Mouse (Mus musculus) heart, embryonic 14.5 days (tissue): ENCODE data around the gene Ush2a. TPM values are rescaled to one million over a fixed set of nuclear protein-coding genes. Genes with fewer than 3 reads are reported as not detected.

Experiments used
- ATAC-seq: fragments of 200-750 bp; cut with Nextera tagmentation; 2 replicates; pipeline ENCODE4 v1.8.0; 2017; ENCODE audit warnings: low read depth, moderate TSS enrichment; ENCODE audit not compliant: insufficient number of reproducible peaks, insufficient read depth, low FRiP score
- H3K27ac ChIP-seq, 2 experiments: fragments of 200-500 bp in 1 of 2; fragments of 300-500 bp in 1 of 2; sonication (generic) in 1 of 2; replicated peaks in 1 of 2; 2 replicates each; pipeline ENCODE4 v1.5.1; 2012 to 2014; ENCODE audit warnings: low read depth in 2 of 2, low read length in 2 of 2, control low read depth in 1 of 2, mild to moderate bottlenecking in 1 of 2, mixed read lengths in 1 of 2; ENCODE audit not compliant: control insufficient read depth in 1 of 2, insufficient read depth in 1 of 2
- H3K27me3 ChIP-seq: fragments of 300-500 bp; sonication (generic); 2 replicates; pipeline ENCODE4 v1.6.1; 2014; ENCODE audit warnings: mild to moderate bottlenecking, low read length, control low read depth; ENCODE audit not compliant: control insufficient read depth, insufficient read depth
- H3K36me3 ChIP-seq: fragments of 300-500 bp; sonication (generic); 2 replicates; pipeline ENCODE4 v1.6.1; 2014; ENCODE audit warnings: mild to moderate bottlenecking, control low read depth, low read length, mixed read lengths; ENCODE audit not compliant: control insufficient read depth, insufficient read depth
- H3K4me1 ChIP-seq, 2 experiments: fragments of 200-500 bp in 1 of 2; fragments of 300-500 bp in 1 of 2; sonication (generic) in 1 of 2; 2 replicates each; pipeline ENCODE4 v1.6.1; 2012 to 2014; ENCODE audit warnings: low read length in 2 of 2, control low read depth in 1 of 2, mixed read lengths in 1 of 2; ENCODE audit not compliant: control insufficient read depth in 2 of 2, insufficient read depth in 2 of 2
- H3K4me2 ChIP-seq: fragments of 300-500 bp; sonication (generic); 2 replicates; pipeline ENCODE4 v1.6.1; 2014; ENCODE audit warnings: mild to moderate bottlenecking, low read length
- H3K4me3 ChIP-seq, 2 experiments: fragments of 200-500 bp in 1 of 2; fragments of 300-500 bp in 1 of 2; sonication (generic) in 1 of 2; 2 replicates each; pipeline ENCODE4 v1.5.1; 2012 to 2014; ENCODE audit warnings: low read length in 2 of 2, mild to moderate bottlenecking in 2 of 2, control low read depth in 1 of 2, low read depth in 1 of 2, moderate library complexity in 1 of 2; ENCODE audit not compliant: control insufficient read depth in 1 of 2, insufficient read depth in 1 of 2
- H3K9ac ChIP-seq: fragments of 300-500 bp; sonication (generic); 2 replicates; pipeline ENCODE4 v1.6.1; 2014; ENCODE audit warnings: mild to moderate bottlenecking, low read length
- H3K9me3 ChIP-seq: fragments of 300-500 bp; sonication (generic); 2 replicates; pipeline ENCODE4 v1.6.1; 2016; ENCODE audit warnings: low read length, control low read depth; ENCODE audit not compliant: control insufficient read depth
- WGBS: fragments of 180-500 bp; shearing (Covaris S2); extraction: QIAGEN DNeasy Blood & Tissue Kit; methylation state at CpG from one replicate; pipeline ENCODE4 v1.1.7; 2014; 5-methylcytosine and 5-hydroxymethylcytosine counted together
- polyA plus RNA-seq: library from polyadenylated mRNA; unstranded; fragments of >200 nt; fragmentation: Nextera tagmentation; extraction: Ambion mirVana; gene quantifications from 2 replicates; pipeline ENCODE4 v1.2.1, GENCODE M21; 2014

Ush2a gene
- polyA plus RNA-seq, 1 experiment from 2014 or later: 0.08 TPM

DNA sequence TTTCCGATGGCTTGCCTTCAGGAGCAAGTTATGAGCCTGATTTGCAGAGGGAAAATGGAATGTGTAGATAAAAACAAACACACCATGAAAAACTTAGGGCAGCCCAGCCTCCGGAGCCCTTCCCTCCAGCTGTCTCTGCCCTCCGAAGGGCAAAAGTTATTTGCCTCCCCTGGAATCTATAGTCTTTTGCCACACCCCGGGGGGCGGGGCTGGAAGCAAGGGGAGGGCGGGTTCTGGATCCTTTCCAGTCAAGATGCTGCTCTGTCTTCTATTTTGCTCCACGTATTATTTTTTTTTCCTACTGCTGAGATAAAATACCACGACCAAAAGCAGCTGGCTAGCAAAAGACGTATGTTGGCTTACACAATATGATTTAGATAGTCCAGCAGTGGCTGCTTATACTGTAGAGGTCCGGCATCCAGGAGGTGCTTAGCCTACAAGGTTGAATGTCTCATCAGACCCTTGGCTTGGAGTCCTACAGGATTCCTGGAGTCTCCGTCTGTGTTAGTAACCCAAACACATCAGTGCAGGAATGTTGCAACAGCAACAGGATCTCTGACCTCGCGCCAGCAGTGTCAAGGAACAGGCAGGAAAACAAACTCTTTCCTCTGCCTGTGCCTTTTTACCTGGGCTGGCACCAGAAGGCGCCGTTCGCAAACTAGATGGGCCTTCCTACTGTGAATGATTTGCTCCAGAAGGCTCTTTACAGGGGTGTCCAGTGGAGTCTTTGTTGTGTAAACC, 751.2 kb downstream of the Ush2a start:
- Histone ChIP-seq H3K9ac (no peak overlapping the region), H3K4me1 (peaks cover 9 to 12% of the 10 kb centered on the region in 2 experiments), H3K4me2 (peak overlapping the region; percentile 59), H3K27me3 (peaks cover 4% of the 10 kb centered on the region; the same call in 1 of the 2 replicates), H3K36me3 (no peaks in the 10 kb centered on the region), H3K27ac (peak overlapping the region in 1 of 2 experiments; percentile 1; a peak in 1 of 4 replicates), H3K4me3 (peak overlapping the region; percentile 4 to 15; a peak in 2 of 4 replicates), H3K9me3 (no peaks in the 10 kb centered on the region)
- ATAC-seq: no peak
- 4% methylated on average over 16 of the region's 16 CpGs for WGBS

- Histone ChIP-seq H3K4me3 (0 out of 4 replicates have a peak overlapping the region, but pooled peaks of 1 of the 2 experiments have one; percentile 4), H3K36me3 (no peaks in the 10 kb centered on the region), H3K9ac (no peak overlapping the region), H3K4me2 (peak overlapping the region; percentile 59), H3K27me3 (peaks cover 4% of the 10 kb centered on the region; the same call in 1 of the 2 replicates), H3K27ac (peak overlapping the region in 1 of 2 experiments; percentile 1; a peak in 1 of 4 replicates), H3K4me1 (peaks cover 9 to 12% of the 10 kb centered on the region in 2 experiments), H3K9me3 (no peaks in the 10 kb centered on the region)
- no peak for ATAC-seq
- WGBS: 12% methylated on average over 4 of the region's 4 CpGs
Measured at GRCm38 (mm10) chr1:189013587-189013921, 751.7 kb downstream of the Ush2a start.
